Mouse (Mus musculus): Measurements from ENCODE around the gene Tmprss4. TPM values are rescaled to one million over a fixed set of nuclear protein-coding genes. Genes with fewer than 3 reads are reported as not detected.

Gene Tmprss4
- 1.2 and 1.5 TPM in 2 replicates for polyA plus RNA-seq (2012; rRNA removed)

GRCm38 (mm10) chr9:45203797-45204410 is at the start of gene Tmprss4:
TSS of gene Tmprss4 (minus strand) at chr9:45204092.
- no peak within 1 kb of the TSS for H3K27ac ChIP-seq (ENCODE audit: insufficient read depth, low read depth, low read length)
- peak; percentile 23 for DNase-seq
- no peak for TF ChIP-seq CTCF (conservative IDR thresholded peaks at IDR 0.05; ENCODE audit: insufficient read depth, insufficient read length, low read depth, low read length)
- no peak for TF ChIP-seq POLR2A (IDR thresholded peaks at IDR 0.05; ENCODE audit: low read depth, low read length)
- H3K4me3 ChIP-seq (ENCODE audit: insufficient read depth, low read depth, low read length): no peak within 1 kb of the TSS
- no peaks in the 10 kb centered on the region for H3K36me3 ChIP-seq (ENCODE audit: control insufficient read depth, insufficient read depth, low read length)
- H3K27me3 ChIP-seq (replicated peaks; ENCODE audit: control insufficient read depth, insufficient read depth, low read length): no peaks in the 10 kb centered on the region
- WGBS: 72% methylated on average over 8 of the region's 8 CpGs
- H3K4me1 ChIP-seq (ENCODE audit: control insufficient read depth, insufficient read depth, low read length): peaks cover 22% of the 10 kb centered on the region

GRCm38 (mm10) chr9:45252395-45252794 is 48.5 kb upstream of the Tmprss4 start:
- H3K27me3 ChIP-seq (replicated peaks; ENCODE audit: control insufficient read depth, insufficient read depth, low read length): no peaks in the 10 kb centered on the region
- H3K27ac ChIP-seq (ENCODE audit: insufficient read depth, low read depth, low read length): no peak overlapping the region
- H3K36me3 ChIP-seq (ENCODE audit: control insufficient read depth, insufficient read depth, low read length): no peaks in the 10 kb centered on the region
- no peaks in the 10 kb centered on the region for H3K4me1 ChIP-seq (ENCODE audit: control insufficient read depth, insufficient read depth, low read length)
- 80% methylated on average over 6 of the region's 6 CpGs for WGBS
- H3K4me3 ChIP-seq (ENCODE audit: insufficient read depth, low read depth, low read length): no peak overlapping the region
- TF ChIP-seq CTCF (conservative IDR thresholded peaks at IDR 0.05; ENCODE audit: insufficient read depth, insufficient read length, low read depth, low read length) (no peak), POLR2A (IDR thresholded peaks at IDR 0.05; ENCODE audit: low read depth, low read length) (no peak)
- no peak for DNase-seq

GRCm38 (mm10) chr9:45251990-45252389 is 48.1 kb upstream of the Tmprss4 start:
- WGBS: 55% methylated on average over 4 of the region's 4 CpGs
- no peaks in the 10 kb centered on the region for H3K36me3 ChIP-seq (ENCODE audit: control insufficient read depth, insufficient read depth, low read length)
- no peak overlapping the region for H3K27ac ChIP-seq (ENCODE audit: insufficient read depth, low read depth, low read length)
- no peaks in the 10 kb centered on the region for H3K4me1 ChIP-seq (ENCODE audit: control insufficient read depth, insufficient read depth, low read length)
- H3K27me3 ChIP-seq (replicated peaks; ENCODE audit: control insufficient read depth, insufficient read depth, low read length): no peaks in the 10 kb centered on the region
- TF ChIP-seq POLR2A (IDR thresholded peaks at IDR 0.05; ENCODE audit: low read depth, low read length): no peak
- no peak for TF ChIP-seq CTCF (conservative IDR thresholded peaks at IDR 0.05; ENCODE audit: insufficient read depth, insufficient read length, low read depth, low read length)
- H3K4me3 ChIP-seq (ENCODE audit: insufficient read depth, low read depth, low read length): no peak overlapping the region
- no peak for DNase-seq

DNA sequence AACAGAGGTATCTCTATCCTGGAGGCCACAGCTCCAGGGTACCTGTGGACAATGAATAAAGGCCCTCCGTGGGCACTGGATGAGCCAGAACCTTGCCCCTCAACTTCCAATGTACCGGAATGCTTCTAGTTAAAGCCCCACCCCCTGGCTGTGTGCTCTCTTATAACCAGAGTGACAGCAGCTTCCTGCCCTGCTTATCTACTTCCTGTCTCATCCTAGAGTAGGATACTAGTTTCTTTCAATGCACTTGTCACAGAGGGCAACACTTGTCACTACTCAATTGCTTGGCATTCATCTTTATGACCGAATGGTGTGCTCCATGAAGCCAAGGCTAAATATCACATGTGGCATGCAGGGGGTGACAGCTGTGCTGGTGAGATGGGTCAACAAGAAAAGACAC is 47.4 kb upstream of the Tmprss4 start:
- TF ChIP-seq CTCF (conservative IDR thresholded peaks at IDR 0.05; ENCODE audit: insufficient read depth, insufficient read length, low read depth, low read length) (no peak), POLR2A (IDR thresholded peaks at IDR 0.05; ENCODE audit: low read depth, low read length) (no peak)
- Histone ChIP-seq H3K4me1 (ENCODE audit: control insufficient read depth, insufficient read depth, low read length) (no peaks in the 10 kb centered on the region), H3K36me3 (ENCODE audit: control insufficient read depth, insufficient read depth, low read length) (no peaks in the 10 kb centered on the region), H3K27me3 (replicated peaks; ENCODE audit: control insufficient read depth, insufficient read depth, low read length) (no peaks in the 10 kb centered on the region), H3K27ac (ENCODE audit: insufficient read depth, low read depth, low read length) (no peak overlapping the region), H3K4me3 (ENCODE audit: insufficient read depth, low read depth, low read length) (no peak overlapping the region)
- WGBS: 64% methylated on average over 3 of the region's 3 CpGs
- no peak for DNase-seq

DNA sequence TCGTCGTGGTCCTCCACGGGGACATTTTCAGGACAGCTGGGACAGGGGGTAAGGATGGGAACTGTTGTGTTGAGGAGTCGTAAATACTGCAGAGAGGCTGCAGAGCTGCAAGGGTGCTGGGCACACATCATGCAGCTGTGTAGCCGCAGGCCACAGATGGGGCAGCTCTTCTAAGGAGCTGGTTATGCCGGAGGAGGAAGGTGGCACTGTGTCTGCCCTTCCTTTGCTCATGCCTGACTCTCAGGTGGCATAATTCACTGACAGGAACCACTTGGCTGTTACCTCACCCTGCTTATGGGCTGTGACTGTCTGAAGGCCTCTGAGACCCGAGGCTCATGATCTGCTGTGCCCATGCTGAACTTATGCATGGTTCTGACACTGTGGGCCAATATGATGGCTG is 46.4 kb upstream of the Tmprss4 start:
- no peaks in the 10 kb centered on the region for H3K27me3 ChIP-seq (replicated peaks; ENCODE audit: control insufficient read depth, insufficient read depth, low read length)
- no peak overlapping the region for H3K4me3 ChIP-seq (ENCODE audit: insufficient read depth, low read depth, low read length)
- 87% methylated on average over 7 of the region's 7 CpGs for WGBS
- TF ChIP-seq POLR2A (IDR thresholded peaks at IDR 0.05; ENCODE audit: low read depth, low read length) (no peak), CTCF (conservative IDR thresholded peaks at IDR 0.05; ENCODE audit: insufficient read depth, insufficient read length, low read depth, low read length) (no peak)
- H3K27ac ChIP-seq (ENCODE audit: insufficient read depth, low read depth, low read length): no peak overlapping the region
- no peaks in the 10 kb centered on the region for H3K36me3 ChIP-seq (ENCODE audit: control insufficient read depth, insufficient read depth, low read length)
- H3K4me1 ChIP-seq (ENCODE audit: control insufficient read depth, insufficient read depth, low read length): no peaks in the 10 kb centered on the region
- no peak for DNase-seq

- H3K27ac ChIP-seq (ENCODE audit: insufficient read depth, low read depth, low read length): peak overlapping the region; percentile 35; the same call in 1 of the 2 replicates
- H3K36me3 ChIP-seq (ENCODE audit: control insufficient read depth, insufficient read depth, low read length): no peaks in the 10 kb centered on the region
- H3K4me1 ChIP-seq (ENCODE audit: control insufficient read depth, insufficient read depth, low read length): no peaks in the 10 kb centered on the region
- TF ChIP-seq POLR2A (IDR thresholded peaks at IDR 0.05; ENCODE audit: low read depth, low read length) (no peak), CTCF (conservative IDR thresholded peaks at IDR 0.05; ENCODE audit: insufficient read depth, insufficient read length, low read depth, low read length) (no peak)
- 52% methylated on average over 2 of the region's 2 CpGs for WGBS
- no peak overlapping the region for H3K4me3 ChIP-seq (ENCODE audit: insufficient read depth, low read depth, low read length)
- H3K27me3 ChIP-seq (replicated peaks; ENCODE audit: control insufficient read depth, insufficient read depth, low read length): no peaks in the 10 kb centered on the region
- peak; percentile 19 for DNase-seq
Measured at GRCm38 (mm10) chr9:45247536-45247935, 43.6 kb upstream of the Tmprss4 start.

- Histone ChIP-seq H3K27me3 (replicated peaks; ENCODE audit: control insufficient read depth, insufficient read depth, low read length) (no peaks in the 10 kb centered on the region), H3K27ac (ENCODE audit: insufficient read depth, low read depth, low read length) (no peak overlapping the region), H3K4me1 (ENCODE audit: control insufficient read depth, insufficient read depth, low read length) (no peaks in the 10 kb centered on the region), H3K36me3 (ENCODE audit: control insufficient read depth, insufficient read depth, low read length) (no peaks in the 10 kb centered on the region), H3K4me3 (ENCODE audit: insufficient read depth, low read depth, low read length) (no peak overlapping the region)
- 86% methylated on average over 6 of the region's 6 CpGs for WGBS
- DNase-seq: peak; percentile 23
- TF ChIP-seq POLR2A (IDR thresholded peaks at IDR 0.05; ENCODE audit: low read depth, low read length) (no peak), CTCF (conservative IDR thresholded peaks at IDR 0.05; ENCODE audit: insufficient read depth, insufficient read length, low read depth, low read length) (no peak)
Measured at GRCm38 (mm10) chr9:45246060-45246459, 42.2 kb upstream of the Tmprss4 start.
